Mouse (Mus musculus) hindbrain, embryonic 15.5 days (tissue): Measurements from ENCODE around the gene Rasip1. TPM values are rescaled to one million over a fixed set of nuclear protein-coding genes. Genes with fewer than 3 reads are reported as not detected.
"Not testable (repeated sequence)": the region's sequence is repeated elsewhere in the genome, so short reads cannot be mapped to it uniquely, and the experiment has no call there.

Source experiments
- ATAC-seq: fragments of 200-750 bp; cut with Nextera tagmentation; 2 replicates; pipeline ENCODE4 v1.8.0; 2017; ENCODE audit warnings: low read depth, moderate number of reproducible peaks, moderate TSS enrichment; ENCODE audit not compliant: low FRiP score
- H3K27ac ChIP-seq: fragments of 300-500 bp; sonication (generic); replicated peaks from 2 replicates; pipeline ENCODE4 v1.5.1; 2015; ENCODE audit warnings: mild to moderate bottlenecking, inconsistent platforms
- H3K27me3 ChIP-seq: fragments of 300-500 bp; sonication (generic); 2 replicates; pipeline ENCODE4 v1.6.1; 2015; ENCODE audit warnings: control low read depth, inconsistent platforms
- H3K36me3 ChIP-seq: fragments of 300-500 bp; sonication (generic); 2 replicates; pipeline ENCODE4 v1.6.1; 2015; ENCODE audit warnings: control low read depth, inconsistent platforms
- H3K4me1 ChIP-seq: fragments of 300-500 bp; sonication (generic); replicated peaks from 2 replicates; pipeline ENCODE4 v1.6.1; 2015; ENCODE audit warnings: control low read depth, inconsistent platforms
- H3K4me2 ChIP-seq: fragments of 300-500 bp; sonication (generic); 2 replicates; pipeline ENCODE4 v1.6.1; 2015; ENCODE audit warnings: moderate library complexity, mild to moderate bottlenecking, inconsistent platforms
- H3K4me3 ChIP-seq: fragments of 300-500 bp; sonication (generic); 2 replicates; pipeline ENCODE4 v1.5.1; 2015; ENCODE audit warnings: mild to moderate bottlenecking, inconsistent platforms
- H3K9ac ChIP-seq: fragments of 300-500 bp; sonication (generic); 2 replicates; pipeline ENCODE4 v1.6.1; 2015; ENCODE audit warnings: inconsistent platforms
- H3K9me3 ChIP-seq: fragments of 300-500 bp; sonication (generic); 2 replicates; pipeline ENCODE4 v1.6.1; 2016; ENCODE audit warnings: control low read depth, inconsistent platforms
- WGBS: fragments of 180-500 bp; shearing (Covaris S2); methylation state at CpG from one replicate; pipeline ENCODE4 v1.1.7; 2015; 5-methylcytosine and 5-hydroxymethylcytosine counted together
- polyA plus RNA-seq: library from polyadenylated mRNA; unstranded; fragments of >200 nt; fragmentation: Nextera tagmentation; extraction: Ambion mirVana; gene quantifications from 2 replicates; pipeline ENCODE4 v1.2.1, GENCODE M21; 2015

Rasip1 gene
- polyA plus RNA-seq, 1 experiment from 2014 or later, result 24.3 TPM

GRCm38 (mm10) chr7:45660746-45661478 is 33.6 kb downstream of the Rasip1 start:
- H3K27me3 ChIP-seq, result no peaks in the 10 kb centered on the region
- no peak for ATAC-seq
- H3K4me1 ChIP-seq, result no peaks in the 10 kb centered on the region
- H3K27ac ChIP-seq, result no peak overlapping the region
- H3K4me2 ChIP-seq, result no peak overlapping the region
- H3K9me3 ChIP-seq, result no peaks in the 10 kb centered on the region
- H3K9ac ChIP-seq, result no peak overlapping the region
- H3K36me3 ChIP-seq, result no peaks in the 10 kb centered on the region
- H3K4me3 ChIP-seq, result no peak overlapping the region
- WGBS, result 85% methylated on average over 11 of the region's 11 CpGs

GRCm38 (mm10) chr7:45661702-45662101 is 34.4 kb downstream of the Rasip1 start:
- not testable (repeated sequence) for H3K4me2 ChIP-seq, H3K4me3 ChIP-seq, H3K9me3 ChIP-seq, H3K36me3 ChIP-seq, H3K27ac ChIP-seq, ATAC-seq, H3K27me3 ChIP-seq, H3K4me1 ChIP-seq, H3K9ac ChIP-seq
- 90% methylated on average over 6 of the region's 6 CpGs for WGBS

GRCm38 (mm10) chr7:45665303-45666138 is 38.2 kb downstream of the Rasip1 start:
- H3K36me3 ChIP-seq, result no peaks in the 10 kb centered on the region
- no peaks in the 10 kb centered on the region for H3K9me3 ChIP-seq
- no peaks in the 10 kb centered on the region for H3K4me1 ChIP-seq
- H3K27me3 ChIP-seq, result no peaks in the 10 kb centered on the region
- no peak overlapping the region for H3K9ac ChIP-seq
- no peak overlapping the region for H3K27ac ChIP-seq
- no peak overlapping the region for H3K4me3 ChIP-seq
- WGBS, result 65% methylated on average over 13 of the region's 13 CpGs
- no peak for ATAC-seq
- no peak overlapping the region for H3K4me2 ChIP-seq

GRCm38 (mm10) chr7:45666161-45666560 is 38.9 kb downstream of the Rasip1 start, which contains the start of gene Fut2:
Gene Fut2, minus strand, starts transcription at chr7:45666394.
- H3K27me3 ChIP-seq, result no peaks in the 10 kb centered on the region
- H3K9me3 ChIP-seq, result no peaks in the 10 kb centered on the region
- no peaks in the 10 kb centered on the region for H3K36me3 ChIP-seq
- no peak within 1 kb of the TSS for H3K27ac ChIP-seq
- H3K4me1 ChIP-seq, result no peaks in the 10 kb centered on the region
- no peak for ATAC-seq
- H3K9ac ChIP-seq, result no peak within 1 kb of the TSS
- WGBS, result 85% methylated on average over 7 of the region's 7 CpGs
- H3K4me3 ChIP-seq, result no peak within 1 kb of the TSS
- H3K4me2 ChIP-seq, result no peak within 1 kb of the TSS

- Histone ChIP-seq H3K4me3 (no peak overlapping the region), H3K27me3 (no peaks in the 10 kb centered on the region), H3K9me3 (no peaks in the 10 kb centered on the region), H3K4me1 (no peaks in the 10 kb centered on the region), H3K27ac (no peak overlapping the region), H3K4me2 (no peak overlapping the region), H3K9ac (no peak overlapping the region), H3K36me3 (no peaks in the 10 kb centered on the region)
- 66% methylated on average over 14 of the region's 14 CpGs for WGBS
- ATAC-seq, result no peak
Observed at GRCm38 (mm10) chr7:45667761-45668160, 40.5 kb downstream of the Rasip1 start.

- no peaks in the 10 kb centered on the region for H3K9me3 ChIP-seq
- no peaks in the 10 kb centered on the region for H3K36me3 ChIP-seq
- H3K4me2 ChIP-seq, result no peak overlapping the region
- 98% methylated on average over 9 of the region's 9 CpGs for WGBS
- H3K27me3 ChIP-seq, result no peaks in the 10 kb centered on the region
- no peak overlapping the region for H3K27ac ChIP-seq
- ATAC-seq, result no peak
- H3K4me1 ChIP-seq, result no peaks in the 10 kb centered on the region
- no peak overlapping the region for H3K4me3 ChIP-seq
- no peak overlapping the region for H3K9ac ChIP-seq
Observed at GRCm38 (mm10) chr7:45668921-45669320, 41.6 kb downstream of the Rasip1 start.

- Histone ChIP-seq H3K27ac (no peak overlapping the region), H3K36me3 (no peaks in the 10 kb centered on the region), H3K9ac (no peak overlapping the region), H3K4me3 (no peak overlapping the region), H3K9me3 (no peaks in the 10 kb centered on the region), H3K4me1 (peaks cover 3% of the 10 kb centered on the region; the same call in 1 of the 2 replicates), H3K27me3 (no peaks in the 10 kb centered on the region), H3K4me2 (no peak overlapping the region)
- WGBS, result 82% methylated on average over 7 of the region's 7 CpGs
- ATAC-seq, result no peak
Observed at GRCm38 (mm10) chr7:45677627-45678295, 50.5 kb downstream of the Rasip1 start.

GRCm38 (mm10) chr7:45678513-45678912 is 51.2 kb downstream of the Rasip1 start:
- 95% methylated on average over 14 of the region's 14 CpGs for WGBS
- ATAC-seq, result no peak

GRCm38 (mm10) chr7:45679966-45680621 is 52.8 kb downstream of the Rasip1 start:
- Histone ChIP-seq H3K4me3 (no peak overlapping the region), H3K36me3 (no peaks in the 10 kb centered on the region), H3K27me3 (no peaks in the 10 kb centered on the region), H3K9me3 (no peaks in the 10 kb centered on the region), H3K9ac (no peak overlapping the region), H3K4me2 (no peak overlapping the region), H3K27ac (no peak overlapping the region), H3K4me1 (peaks cover 3% of the 10 kb centered on the region; the same call in 1 of the 2 replicates)
- 64% methylated on average over 14 of the region's 14 CpGs for WGBS
- no peak for ATAC-seq

More at GRCm38 (mm10) chr7:45678513-45678912, 51.2 kb downstream of the Rasip1 start:
- H3K27ac ChIP-seq, result no peak overlapping the region
- H3K9me3 ChIP-seq, result no peaks in the 10 kb centered on the region
- no peaks in the 10 kb centered on the region for H3K36me3 ChIP-seq
- H3K4me2 ChIP-seq, result no peak overlapping the region
- H3K4me3 ChIP-seq, result no peak overlapping the region
- peaks cover 3% of the 10 kb centered on the region; the same call in 1 of the 2 replicates for H3K4me1 ChIP-seq
- no peaks in the 10 kb centered on the region for H3K27me3 ChIP-seq
- no peak overlapping the region for H3K9ac ChIP-seq

- no peaks in the 10 kb centered on the region for H3K36me3 ChIP-seq
- H3K9ac ChIP-seq, result no peak overlapping the region
- peaks cover 7% of the 10 kb centered on the region; the same call in 1 of the 2 replicates for H3K4me1 ChIP-seq
- H3K27ac ChIP-seq, result no peak overlapping the region
- no peaks in the 10 kb centered on the region for H3K27me3 ChIP-seq
- H3K4me3 ChIP-seq, result no peak overlapping the region
- WGBS, result 88% methylated on average over 8 of the region's 8 CpGs
- no peak overlapping the region for H3K4me2 ChIP-seq
- no peak for ATAC-seq
- no peaks in the 10 kb centered on the region for H3K9me3 ChIP-seq
Observed at GRCm38 (mm10) chr7:45681046-45681736, 53.9 kb downstream of the Rasip1 start.
